Mouse (Mus musculus) intestine, postnatal 0 days (tissue): ENCODE results near the gene D430041D05Rik. TPM values are rescaled to one million over a fixed set of nuclear protein-coding genes. Genes with fewer than 3 reads are reported as not detected.

Experiments
- ATAC-seq: fragments of 200-750 bp; cut with Nextera tagmentation; 2 replicates; pipeline ENCODE4 v1.8.0; 2017; ENCODE audit warnings: mild to moderate bottlenecking, moderate TSS enrichment, moderate library complexity
- H3K27ac ChIP-seq: fragments of 300-500 bp; sonication (generic); 2 replicates; pipeline ENCODE4 v1.5.1; 2014; ENCODE audit warnings: mild to moderate bottlenecking, low read depth, low read length, moderate library complexity
- H3K27me3 ChIP-seq: fragments of 300-500 bp; sonication (generic); replicated peaks from 2 replicates; pipeline ENCODE4 v1.6.1; 2014; ENCODE audit warnings: low read length, mixed read lengths; ENCODE audit not compliant: control insufficient read depth, insufficient read depth
- H3K36me3 ChIP-seq: fragments of 300-500 bp; sonication (generic); 2 replicates; pipeline ENCODE4 v1.6.1; 2014; ENCODE audit warnings: mild to moderate bottlenecking, moderate library complexity; ENCODE audit not compliant: control insufficient read depth, insufficient read depth
- H3K4me1 ChIP-seq: fragments of 300-500 bp; sonication (generic); replicated peaks from 2 replicates; pipeline ENCODE4 v1.6.1; 2014; ENCODE audit warnings: antibody characterized with exemption, low read length, mixed read lengths; ENCODE audit not compliant: control insufficient read depth, insufficient read depth
- H3K4me2 ChIP-seq: fragments of 300-500 bp; sonication (generic); replicated peaks from 2 replicates; pipeline ENCODE4 v1.6.1; 2014; ENCODE audit warnings: low read depth, mild to moderate bottlenecking, moderate library complexity
- H3K4me3 ChIP-seq: fragments of 300-500 bp; sonication (generic); 2 replicates; pipeline ENCODE4 v1.5.1; 2014; ENCODE audit warnings: low read depth, low read length
- H3K9ac ChIP-seq: fragments of 300-500 bp; sonication (generic); 2 replicates; pipeline ENCODE4 v1.6.1; 2014; ENCODE audit warnings: mild to moderate bottlenecking, low read depth, low read length
- H3K9me3 ChIP-seq: fragments of 300-500 bp; sonication (generic); 2 replicates; pipeline ENCODE4 v1.6.1; 2016; ENCODE audit warnings: mixed run types; ENCODE audit not compliant: control insufficient read depth
- CTCF ChIP-seq: sonication (generic); IDR thresholded peaks from 2 replicates; pipeline ENCODE4 v1.5.1; 2016; ENCODE audit warnings: low read depth, mild to moderate bottlenecking, control low read depth, antibody characterized with exemption, moderate library complexity
- WGBS: fragments of 180-500 bp; shearing (Covaris S2); extraction: QIAGEN DNeasy Blood & Tissue Kit; methylation state at CpG from one replicate; pipeline ENCODE4 v1.1.7; 2014; 5-methylcytosine and 5-hydroxymethylcytosine counted together
- polyA plus RNA-seq: library from polyadenylated mRNA; unstranded; fragments of >200 nt; fragmentation: Nextera tagmentation; extraction: Ambion mirVana; gene quantifications from 2 replicates; pipeline ENCODE4 v1.2.1, GENCODE M21; 2015

D430041D05Rik gene
- polyA plus RNA-seq, 1 experiment from 2014 or later: 0.05 TPM

DNA sequence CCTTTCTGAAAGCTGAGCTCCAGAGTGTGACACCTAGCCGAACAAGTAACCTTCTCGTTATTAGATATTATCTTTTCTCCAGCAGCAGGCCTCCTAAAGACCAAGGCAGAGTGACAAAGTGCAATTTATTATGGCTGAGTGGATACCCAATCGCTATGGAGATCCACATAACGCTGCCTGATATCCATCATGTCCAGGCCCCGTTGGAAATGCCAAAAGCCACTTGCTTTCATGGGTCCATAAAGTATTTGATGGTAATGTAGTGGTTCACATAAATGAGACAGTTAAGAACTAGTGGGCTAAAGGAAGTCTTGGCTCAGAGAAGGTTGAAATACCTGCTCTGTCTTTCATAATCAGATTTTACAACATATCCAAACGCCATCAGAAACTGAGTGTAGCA lies 97.6 kb downstream of the D430041D05Rik start:
- Histone ChIP-seq H3K36me3 (no peaks in the 10 kb centered on the region), H3K9ac (no peak overlapping the region), H3K27ac (no peak overlapping the region), H3K27me3 (no peaks in the 10 kb centered on the region), H3K9me3 (no peaks in the 10 kb centered on the region), H3K4me2 (no peak overlapping the region), H3K4me1 (no peaks in the 10 kb centered on the region), H3K4me3 (no peak overlapping the region)
- TF ChIP-seq CTCF: no peak
- no peak for ATAC-seq
- 77% methylated on average over 6 of the region's 6 CpGs for WGBS

DNA sequence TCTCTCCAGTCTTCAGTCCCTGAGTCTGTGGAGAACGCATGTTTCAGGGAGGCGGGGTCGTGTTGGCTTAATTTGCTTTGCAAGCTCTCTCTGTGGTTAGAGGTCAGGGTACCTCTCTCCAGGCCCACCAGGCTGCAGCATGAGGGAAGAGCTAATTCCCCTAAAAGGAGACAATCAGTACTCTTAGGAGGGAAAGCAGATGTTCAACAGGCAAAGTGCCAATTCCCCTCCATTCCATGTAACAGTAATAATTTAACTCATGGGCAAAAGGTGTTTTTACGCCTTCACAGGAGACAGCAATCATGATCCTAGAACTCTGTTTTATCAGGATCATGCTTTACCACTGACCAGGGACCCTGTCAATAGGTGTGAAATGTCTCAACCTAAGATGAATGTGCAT lies 103.7 kb downstream of the D430041D05Rik start:
- Histone ChIP-seq H3K9me3 (no peaks in the 10 kb centered on the region), H3K9ac (no peak overlapping the region), H3K4me1 (no peaks in the 10 kb centered on the region), H3K27ac (no peak overlapping the region), H3K27me3 (no peaks in the 10 kb centered on the region), H3K4me2 (no peak overlapping the region), H3K4me3 (no peak overlapping the region), H3K36me3 (no peaks in the 10 kb centered on the region)
- no peak for ATAC-seq
- 52% methylated on average over 4 of the region's 4 CpGs for WGBS
- TF ChIP-seq CTCF: no peak

DNA sequence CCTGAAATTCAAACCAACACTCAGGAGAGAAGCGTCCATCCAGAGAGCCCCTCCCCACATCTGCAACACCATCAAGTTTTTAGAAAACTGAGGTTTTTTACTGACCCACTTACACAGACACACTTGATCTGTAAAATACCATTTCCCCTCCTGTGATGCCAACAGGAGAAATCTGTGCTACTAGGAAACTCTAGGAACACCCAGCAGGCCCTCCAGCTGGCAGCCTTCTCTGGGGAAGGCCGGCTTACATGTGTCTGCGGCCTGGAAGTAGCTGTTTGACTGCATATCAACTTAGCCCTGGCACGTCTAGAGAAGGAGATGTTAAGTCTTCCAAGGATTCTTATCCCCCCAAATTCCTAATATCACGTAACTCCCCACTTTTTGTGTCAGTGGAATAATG lies 105.1 kb downstream of the D430041D05Rik start:
- Histone ChIP-seq H3K27ac (no peak overlapping the region), H3K27me3 (no peaks in the 10 kb centered on the region), H3K4me3 (no peak overlapping the region), H3K36me3 (no peaks in the 10 kb centered on the region), H3K9me3 (no peaks in the 10 kb centered on the region), H3K4me1 (no peaks in the 10 kb centered on the region), H3K9ac (no peak overlapping the region), H3K4me2 (no peak overlapping the region)
- TF ChIP-seq CTCF: no peak
- ATAC-seq: no peak
- WGBS: 78% methylated on average over 5 of the region's 5 CpGs

- H3K36me3 ChIP-seq: no peaks in the 10 kb centered on the region
- TF ChIP-seq CTCF: no peak
- ATAC-seq: no peak
- no peak overlapping the region for H3K27ac ChIP-seq
- WGBS: 67% methylated on average over 1 of the region's 1 CpGs
- H3K9me3 ChIP-seq: no peaks in the 10 kb centered on the region
- H3K27me3 ChIP-seq: no peaks in the 10 kb centered on the region
- no peak overlapping the region for H3K4me3 ChIP-seq
- no peak overlapping the region for H3K9ac ChIP-seq
- H3K4me1 ChIP-seq: no peaks in the 10 kb centered on the region
- no peak overlapping the region for H3K4me2 ChIP-seq
Observed at GRCm38 (mm10) chr2:104299912-104300311, 110.9 kb downstream of the D430041D05Rik start.

- H3K36me3 ChIP-seq: no peaks in the 10 kb centered on the region
- no peaks in the 10 kb centered on the region for H3K9me3 ChIP-seq
- no peak for TF ChIP-seq CTCF
- no peaks in the 10 kb centered on the region for H3K4me1 ChIP-seq
- WGBS: 10% methylated on average over 7 of the region's 7 CpGs
- no peak overlapping the region for H3K4me2 ChIP-seq
- H3K9ac ChIP-seq: no peak overlapping the region
- ATAC-seq: no peak
- no peaks in the 10 kb centered on the region for H3K27me3 ChIP-seq
- no peak overlapping the region for H3K27ac ChIP-seq
- no peak overlapping the region for H3K4me3 ChIP-seq
Observed at GRCm38 (mm10) chr2:104299160-104299559, 111.7 kb downstream of the D430041D05Rik start.

- Histone ChIP-seq H3K9ac (no peak overlapping the region), H3K4me3 (no peak overlapping the region), H3K9me3 (no peaks in the 10 kb centered on the region), H3K4me2 (no peak overlapping the region), H3K27me3 (no peaks in the 10 kb centered on the region), H3K27ac (no peak overlapping the region), H3K36me3 (no peaks in the 10 kb centered on the region), H3K4me1 (no peaks in the 10 kb centered on the region)
- no peak for ATAC-seq
- no peak for TF ChIP-seq CTCF
- 73% methylated on average over 3 of the region's 3 CpGs for WGBS
Observed at GRCm38 (mm10) chr2:104286821-104287220, 124.0 kb downstream of the D430041D05Rik start.

DNA sequence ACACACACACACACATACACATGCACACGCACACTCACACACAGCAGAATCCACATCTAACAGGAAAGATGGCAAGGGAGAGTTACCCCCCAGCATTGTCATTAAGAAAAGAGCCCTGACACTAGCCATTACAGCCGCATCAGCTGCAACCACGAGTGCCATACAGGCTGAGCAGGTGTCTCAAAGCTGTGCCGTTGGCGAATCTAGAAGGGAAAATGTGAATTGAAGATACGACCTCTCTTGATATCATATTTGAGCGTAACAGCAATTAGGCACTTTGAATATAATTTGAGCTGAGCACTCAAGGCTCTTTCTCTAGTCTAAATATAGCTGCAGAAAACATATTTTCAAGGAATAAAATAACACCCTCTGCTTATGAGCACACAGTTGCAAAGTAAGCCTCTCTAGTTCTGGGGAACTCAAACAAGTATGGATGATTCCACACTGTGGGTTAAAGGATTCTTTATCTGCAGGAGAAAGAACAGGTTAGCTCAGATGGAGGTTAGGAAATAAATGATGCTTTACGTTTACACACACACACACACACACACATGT lies 127.3 kb downstream of the D430041D05Rik start:
- no peaks in the 10 kb centered on the region for H3K4me1 ChIP-seq
- no peak overlapping the region for H3K9ac ChIP-seq
- H3K27me3 ChIP-seq: no peaks in the 10 kb centered on the region
- H3K36me3 ChIP-seq: no peaks in the 10 kb centered on the region
- no peak overlapping the region for H3K4me2 ChIP-seq
- no peak for ATAC-seq
- no peak overlapping the region for H3K27ac ChIP-seq
- no peaks in the 10 kb centered on the region for H3K9me3 ChIP-seq
- H3K4me3 ChIP-seq: no peak overlapping the region
- no peak for TF ChIP-seq CTCF
- WGBS: 93% methylated on average over 8 of the region's 8 CpGs
